Mouse (Mus musculus): ENCODE measurements at regions not wholly inside any gene's neighbourhood (a gene's known extent, or its start where the extent isn't known, plus 50 kb on each side); places are given as distances from the start of the nearest gene placed in this dataset.

DNA sequence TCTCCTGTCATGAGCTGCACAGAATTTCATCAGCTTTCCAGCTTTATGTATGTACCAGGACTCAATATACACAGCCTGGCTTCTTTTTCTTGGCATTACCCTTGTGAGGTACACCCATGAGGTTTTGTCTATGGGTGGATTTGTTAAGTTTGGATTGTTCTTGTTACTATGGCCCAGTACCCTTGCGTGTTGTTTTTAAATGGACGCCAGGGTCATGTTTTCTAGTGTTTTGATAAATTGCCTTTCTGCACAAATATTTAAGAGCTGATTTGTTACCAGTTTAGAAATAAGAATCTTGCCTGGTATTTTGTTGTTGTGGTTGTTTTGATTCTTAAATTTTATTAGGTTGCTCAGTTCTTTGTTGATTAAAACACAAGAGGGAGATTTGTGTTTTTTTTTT, 66.4 kb upstream of the Cyp1b1 start:
- H3K27ac ChIP-seq (ENCODE audit: control insufficient read depth, insufficient read depth, low read depth, low read length): peak overlapping the region; percentile 27; the same call in 1 of the 2 replicates
- no peak overlapping the region for H3K4me3 ChIP-seq (ENCODE audit: control insufficient read depth, low read depth, low read length)
- H3K4me1 ChIP-seq (ENCODE audit: control insufficient read depth, insufficient read depth, low read length): no peaks in the 10 kb centered on the region
- no peak for TF ChIP-seq POLR2A (IDR thresholded peaks at IDR 0.05; ENCODE audit: control insufficient read depth, low read depth, low read length)
- TF ChIP-seq CTCF (IDR thresholded peaks at IDR 0.05; ENCODE audit: control insufficient read depth, insufficient read depth, insufficient replicate concordance, low read depth, low read length): no peak
- H3K36me3 ChIP-seq (ENCODE audit: control insufficient read depth, insufficient read depth, low read length): no peaks in the 10 kb centered on the region
- H3K27me3 ChIP-seq (ENCODE audit: control insufficient read depth, insufficient read depth, low read length): no peaks in the 10 kb centered on the region

- H3K4me3 ChIP-seq (ENCODE audit: control insufficient read depth, low read depth, low read length): no peak overlapping the region
- H3K36me3 ChIP-seq (ENCODE audit: control insufficient read depth, insufficient read depth, low read length): no peaks in the 10 kb centered on the region
- no peak for TF ChIP-seq POLR2A (IDR thresholded peaks at IDR 0.05; ENCODE audit: control insufficient read depth, low read depth, low read length)
- TF ChIP-seq CTCF (IDR thresholded peaks at IDR 0.05; ENCODE audit: control insufficient read depth, insufficient read depth, insufficient replicate concordance, low read depth, low read length): no peak
- no peaks in the 10 kb centered on the region for H3K4me1 ChIP-seq (ENCODE audit: control insufficient read depth, insufficient read depth, low read length)
- no peak overlapping the region for H3K27ac ChIP-seq (ENCODE audit: control insufficient read depth, insufficient read depth, low read depth, low read length)
- no peaks in the 10 kb centered on the region for H3K27me3 ChIP-seq (ENCODE audit: control insufficient read depth, insufficient read depth, low read length)
Observed at GRCm38 (mm10) chr17:79777874-79778395, 63.1 kb upstream of the Cyp1b1 start.

GRCm38 (mm10) chr17:79776177-79776576, 61.3 kb upstream of the Cyp1b1 start:
- Histone ChIP-seq H3K36me3 (ENCODE audit: control insufficient read depth, insufficient read depth, low read length) (no peaks in the 10 kb centered on the region), H3K4me1 (ENCODE audit: control insufficient read depth, insufficient read depth, low read length) (no peaks in the 10 kb centered on the region), H3K27ac (ENCODE audit: control insufficient read depth, insufficient read depth, low read depth, low read length) (no peak overlapping the region), H3K4me3 (ENCODE audit: control insufficient read depth, low read depth, low read length) (no peak overlapping the region), H3K27me3 (ENCODE audit: control insufficient read depth, insufficient read depth, low read length) (no peaks in the 10 kb centered on the region)
- TF ChIP-seq POLR2A (IDR thresholded peaks at IDR 0.05; ENCODE audit: control insufficient read depth, low read depth, low read length): no peak
- TF ChIP-seq CTCF (IDR thresholded peaks at IDR 0.05; ENCODE audit: control insufficient read depth, insufficient read depth, insufficient replicate concordance, low read depth, low read length): no peak

DNA sequence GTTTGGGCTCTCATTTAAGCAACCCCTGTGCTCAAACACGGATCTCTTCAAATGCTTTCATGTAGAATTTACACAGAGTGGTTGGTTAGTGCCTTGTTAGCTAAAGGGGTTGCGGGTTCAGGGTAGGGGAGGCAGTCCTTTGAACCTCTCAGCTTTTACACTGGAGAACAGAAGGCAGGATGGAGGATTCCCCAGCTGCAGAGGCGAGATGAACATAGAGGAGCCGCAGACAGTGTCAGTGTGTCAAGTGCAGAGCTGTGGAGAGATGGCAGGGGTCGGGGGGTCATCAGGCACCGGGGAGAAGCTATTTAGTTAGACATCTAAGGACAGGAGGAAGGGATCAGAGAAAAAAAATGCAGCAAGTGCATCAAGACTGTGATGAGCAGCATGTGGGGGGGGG, 60.4 kb upstream of the Cyp1b1 start:
- Histone ChIP-seq H3K27ac (ENCODE audit: control insufficient read depth, insufficient read depth, low read depth, low read length) (no peak overlapping the region), H3K4me1 (ENCODE audit: control insufficient read depth, insufficient read depth, low read length) (no peaks in the 10 kb centered on the region), H3K27me3 (ENCODE audit: control insufficient read depth, insufficient read depth, low read length) (no peaks in the 10 kb centered on the region), H3K4me3 (ENCODE audit: control insufficient read depth, low read depth, low read length) (no peak overlapping the region), H3K36me3 (ENCODE audit: control insufficient read depth, insufficient read depth, low read length) (no peaks in the 10 kb centered on the region)
- TF ChIP-seq CTCF (IDR thresholded peaks at IDR 0.05; ENCODE audit: control insufficient read depth, insufficient read depth, insufficient replicate concordance, low read depth, low read length) (no peak), POLR2A (IDR thresholded peaks at IDR 0.05; ENCODE audit: control insufficient read depth, low read depth, low read length) (no peak)

DNA sequence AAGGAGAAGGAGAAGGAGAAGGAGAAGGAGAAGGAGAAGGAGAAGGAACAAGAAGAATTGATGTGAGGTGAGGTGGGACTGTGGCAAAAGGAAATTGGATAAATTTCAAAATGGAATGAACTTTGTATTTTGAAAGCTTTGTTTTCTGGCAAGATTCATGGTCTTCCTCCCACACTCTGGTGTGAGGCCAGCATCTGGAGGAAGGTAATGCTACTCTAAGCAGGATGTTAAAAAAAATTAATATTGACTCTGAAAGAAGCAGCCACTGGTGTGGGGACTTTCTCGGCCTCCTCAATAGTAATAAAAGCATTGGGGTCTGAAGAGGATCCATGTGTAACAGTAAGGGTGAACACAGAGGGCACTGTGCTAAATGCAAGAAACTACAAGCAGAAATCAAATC, 59.4 kb upstream of the Cyp1b1 start:
- Histone ChIP-seq H3K27ac (ENCODE audit: control insufficient read depth, insufficient read depth, low read depth, low read length) (no peak overlapping the region), H3K36me3 (ENCODE audit: control insufficient read depth, insufficient read depth, low read length) (no peaks in the 10 kb centered on the region), H3K4me1 (ENCODE audit: control insufficient read depth, insufficient read depth, low read length) (no peaks in the 10 kb centered on the region), H3K4me3 (ENCODE audit: control insufficient read depth, low read depth, low read length) (no peak overlapping the region), H3K27me3 (ENCODE audit: control insufficient read depth, insufficient read depth, low read length) (no peaks in the 10 kb centered on the region)
- TF ChIP-seq CTCF (IDR thresholded peaks at IDR 0.05; ENCODE audit: control insufficient read depth, insufficient read depth, insufficient replicate concordance, low read depth, low read length) (no peak), POLR2A (IDR thresholded peaks at IDR 0.05; ENCODE audit: control insufficient read depth, low read depth, low read length) (no peak)

GRCm38 (mm10) chr17:79772219-79772618, 57.4 kb upstream of the Cyp1b1 start:
- TF ChIP-seq CTCF (IDR thresholded peaks at IDR 0.05; ENCODE audit: control insufficient read depth, insufficient read depth, insufficient replicate concordance, low read depth, low read length): no peak
- no peak for TF ChIP-seq POLR2A (IDR thresholded peaks at IDR 0.05; ENCODE audit: control insufficient read depth, low read depth, low read length)
- H3K4me1 ChIP-seq (ENCODE audit: control insufficient read depth, insufficient read depth, low read length): no peaks in the 10 kb centered on the region
- H3K36me3 ChIP-seq (ENCODE audit: control insufficient read depth, insufficient read depth, low read length): no peaks in the 10 kb centered on the region
- H3K4me3 ChIP-seq (ENCODE audit: control insufficient read depth, low read depth, low read length): no peak overlapping the region
- H3K27ac ChIP-seq (ENCODE audit: control insufficient read depth, insufficient read depth, low read depth, low read length): no peak overlapping the region
- no peaks in the 10 kb centered on the region for H3K27me3 ChIP-seq (ENCODE audit: control insufficient read depth, insufficient read depth, low read length)

DNA sequence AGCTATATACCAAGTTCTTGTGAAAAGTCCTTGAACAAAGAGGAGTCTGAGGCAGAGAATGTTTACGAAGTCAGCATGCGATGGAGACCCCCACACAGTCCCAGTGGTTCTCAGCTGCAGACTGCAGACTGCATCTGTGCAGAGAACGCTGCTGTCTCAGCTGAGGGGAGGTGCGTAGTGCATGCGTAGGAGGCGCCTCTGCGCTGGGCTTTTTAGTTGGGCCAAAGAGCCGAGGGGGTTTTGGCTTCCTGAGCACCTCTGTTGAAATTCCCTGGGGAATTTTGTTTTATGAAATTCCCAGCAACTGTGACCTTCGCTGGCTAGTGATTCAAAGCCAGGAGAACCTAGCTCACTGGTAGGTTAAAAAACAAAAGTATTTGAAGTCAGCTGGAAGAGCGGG, 56.9 kb upstream of the Cyp1b1 start:
- TF ChIP-seq CTCF (IDR thresholded peaks at IDR 0.05; ENCODE audit: control insufficient read depth, insufficient read depth, insufficient replicate concordance, low read depth, low read length) (no peak), POLR2A (IDR thresholded peaks at IDR 0.05; ENCODE audit: control insufficient read depth, low read depth, low read length) (no peak)
- Histone ChIP-seq H3K27me3 (ENCODE audit: control insufficient read depth, insufficient read depth, low read length) (no peaks in the 10 kb centered on the region), H3K4me1 (ENCODE audit: control insufficient read depth, insufficient read depth, low read length) (no peaks in the 10 kb centered on the region), H3K27ac (ENCODE audit: control insufficient read depth, insufficient read depth, low read depth, low read length) (no peak overlapping the region), H3K4me3 (ENCODE audit: control insufficient read depth, low read depth, low read length) (no peak overlapping the region), H3K36me3 (ENCODE audit: control insufficient read depth, insufficient read depth, low read length) (no peaks in the 10 kb centered on the region)

GRCm38 (mm10) chr17:79770911-79771310, 56.0 kb upstream of the Cyp1b1 start:
- no peak for TF ChIP-seq POLR2A (IDR thresholded peaks at IDR 0.05; ENCODE audit: control insufficient read depth, low read depth, low read length)
- no peak; the same call in 1 of the 2 replicates for TF ChIP-seq CTCF (IDR thresholded peaks at IDR 0.05; ENCODE audit: control insufficient read depth, insufficient read depth, insufficient replicate concordance, low read depth, low read length)
- Histone ChIP-seq H3K27ac (ENCODE audit: control insufficient read depth, insufficient read depth, low read depth, low read length) (no peak overlapping the region), H3K4me3 (ENCODE audit: control insufficient read depth, low read depth, low read length) (no peak overlapping the region), H3K4me1 (ENCODE audit: control insufficient read depth, insufficient read depth, low read length) (no peaks in the 10 kb centered on the region), H3K27me3 (ENCODE audit: control insufficient read depth, insufficient read depth, low read length) (no peaks in the 10 kb centered on the region), H3K36me3 (ENCODE audit: control insufficient read depth, insufficient read depth, low read length) (no peaks in the 10 kb centered on the region)
